Mouse (Mus musculus) liver, embryonic 15.5 days (tissue): ENCODE results near the gene Snx21. TPM values are rescaled to one million over a fixed set of nuclear protein-coding genes. Genes with fewer than 3 reads are reported as not detected.
A peak's percentile ranks its signal among the peaks of the same experiment; 100 is the strongest.

ENCODE experiments used
- ATAC-seq: fragments of 200-750 bp; cut with Nextera tagmentation; 2 replicates; pipeline ENCODE4 v1.8.0; 2017; ENCODE audit warnings: moderate number of reproducible peaks, mild to moderate bottlenecking, moderate library complexity; ENCODE audit not compliant: insufficient read depth
- H3K27ac ChIP-seq: fragments of 300-500 bp; sonication (generic); replicated peaks from 2 replicates; pipeline ENCODE4 v1.5.1; 2015; ENCODE audit warnings: mild to moderate bottlenecking, inconsistent platforms
- H3K27me3 ChIP-seq: fragments of 300-500 bp; sonication (generic); 2 replicates; pipeline ENCODE4 v1.6.1; 2015; ENCODE audit warnings: mild to moderate bottlenecking, inconsistent platforms
- H3K36me3 ChIP-seq: fragments of 300-500 bp; sonication (generic); replicated peaks from 2 replicates; pipeline ENCODE4 v1.6.1; 2015; ENCODE audit warnings: moderate library complexity, mild to moderate bottlenecking, inconsistent platforms
- H3K4me1 ChIP-seq: fragments of 300-500 bp; sonication (generic); replicated peaks from 2 replicates; pipeline ENCODE4 v1.6.1; 2015; ENCODE audit warnings: inconsistent platforms
- H3K4me2 ChIP-seq: fragments of 300-500 bp; sonication (generic); 2 replicates; pipeline ENCODE4 v1.6.1; 2015; ENCODE audit warnings: moderate library complexity, mild to moderate bottlenecking, inconsistent platforms
- H3K4me3 ChIP-seq: fragments of 300-500 bp; sonication (generic); replicated peaks from 2 replicates; pipeline ENCODE4 v1.5.1; 2015; ENCODE audit warnings: mild to moderate bottlenecking, inconsistent platforms
- H3K9ac ChIP-seq: fragments of 300-500 bp; sonication (generic); 2 replicates; pipeline ENCODE4 v1.6.1; 2015; ENCODE audit warnings: moderate library complexity, mild to moderate bottlenecking, inconsistent platforms
- H3K9me3 ChIP-seq: fragments of 300-500 bp; sonication (generic); replicated peaks from 2 replicates; pipeline ENCODE4 v1.6.1; 2016; ENCODE audit warnings: inconsistent platforms
- WGBS: fragments of 180-500 bp; shearing (Covaris S2); methylation state at CpG from one replicate; pipeline ENCODE4 v1.1.7; 2015; ENCODE audit warnings: mixed read lengths; ENCODE audit not compliant: insufficient replicate concordance; 5-methylcytosine and 5-hydroxymethylcytosine counted together
- polyA plus RNA-seq: library from polyadenylated mRNA; unstranded; fragments of >200 nt; fragmentation: Nextera tagmentation; extraction: Ambion mirVana; gene quantifications from 2 replicates; pipeline ENCODE4 v1.2.1, GENCODE M21; 2015

Gene Snx21
- polyA plus RNA-seq, 1 experiment from 2014 or later, result 5.6 TPM

DNA sequence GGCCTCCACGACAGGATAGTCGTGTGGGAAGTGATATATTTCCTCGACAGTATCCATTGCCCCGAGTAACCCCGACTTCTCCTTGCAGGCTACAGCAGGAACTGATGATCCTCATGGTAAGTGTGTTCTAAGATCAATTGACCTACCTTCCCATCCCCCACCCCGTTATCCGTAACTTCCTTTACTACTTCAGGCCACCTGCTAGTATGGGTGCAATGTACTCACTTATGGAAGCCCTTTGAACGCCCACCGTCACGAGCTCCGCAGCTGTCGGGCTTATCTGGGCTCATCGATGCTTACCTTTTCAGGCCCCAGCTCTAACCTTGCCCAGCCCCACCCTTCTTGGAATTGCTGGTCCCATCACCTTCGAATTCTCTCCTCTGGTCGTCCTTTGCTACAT is 15.3 kb upstream of the Snx21 start:
- Histone ChIP-seq H3K9ac (peak overlapping the region; percentile 98), H3K36me3 (peaks cover 67% of the 10 kb centered on the region), H3K9me3 (no peaks in the 10 kb centered on the region), H3K4me3 (peak overlapping the region; percentile 93), H3K4me2 (peak overlapping the region; percentile 82), H3K27me3 (0 out of 2 replicates have a peak, but pooled peaks cover 4% of the 10 kb centered on the region), H3K4me1 (peaks cover 69% of the 10 kb centered on the region), H3K27ac (peak overlapping the region; percentile 94)
- peak; percentile 6; the same call in 1 of the 2 replicates for ATAC-seq
- 1% methylated on average over 15 of the region's 15 CpGs for WGBS

DNA sequence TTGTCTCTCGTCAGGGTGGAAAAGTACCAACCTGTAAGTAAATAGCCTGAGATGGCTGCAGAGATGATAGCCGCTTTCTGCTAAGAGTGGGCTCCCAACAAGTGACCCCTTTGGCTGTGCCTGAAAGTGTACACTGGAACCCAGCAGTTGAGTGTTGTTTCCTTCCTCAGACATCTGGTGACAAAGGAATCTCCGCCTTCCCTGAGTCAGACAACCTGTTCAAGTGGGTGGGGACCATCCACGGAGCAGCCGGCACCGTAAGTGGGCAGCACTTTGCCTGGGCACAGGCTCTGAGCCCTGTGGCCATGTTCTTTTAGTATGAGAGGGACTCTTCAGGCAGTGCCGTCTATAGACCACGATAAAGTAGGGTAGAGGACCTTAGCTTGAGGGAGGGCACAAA is 14.5 kb upstream of the Snx21 start:
- H3K4me2 ChIP-seq, result peak overlapping the region; percentile 82
- peaks cover 7% of the 10 kb centered on the region; the same call in 1 of the 2 replicates for H3K27me3 ChIP-seq
- peaks cover 67% of the 10 kb centered on the region for H3K4me1 ChIP-seq
- peak overlapping the region; percentile 93 for H3K4me3 ChIP-seq
- H3K9me3 ChIP-seq, result no peaks in the 10 kb centered on the region
- 54% methylated on average over 8 of the region's 8 CpGs for WGBS
- H3K27ac ChIP-seq, result peak overlapping the region; percentile 94
- ATAC-seq, result no peak
- H3K9ac ChIP-seq, result peak overlapping the region; percentile 98
- H3K36me3 ChIP-seq, result peaks cover 58% of the 10 kb centered on the region

GRCm38 (mm10) chr2:164773229-164773988 is 12.2 kb upstream of the Snx21 start:
- Histone ChIP-seq H3K27me3 (peaks cover 30% of the 10 kb centered on the region), H3K36me3 (peaks cover 36% of the 10 kb centered on the region), H3K4me1 (peaks cover 56% of the 10 kb centered on the region), H3K9me3 (no peaks in the 10 kb centered on the region), H3K9ac (peak overlapping the region; percentile 53), H3K4me2 (peak overlapping the region; percentile 82), H3K27ac (peak overlapping the region; percentile 94), H3K4me3 (peak overlapping the region; percentile 93)
- 61% methylated on average over 14 of the region's 14 CpGs for WGBS
- no peak for ATAC-seq

DNA sequence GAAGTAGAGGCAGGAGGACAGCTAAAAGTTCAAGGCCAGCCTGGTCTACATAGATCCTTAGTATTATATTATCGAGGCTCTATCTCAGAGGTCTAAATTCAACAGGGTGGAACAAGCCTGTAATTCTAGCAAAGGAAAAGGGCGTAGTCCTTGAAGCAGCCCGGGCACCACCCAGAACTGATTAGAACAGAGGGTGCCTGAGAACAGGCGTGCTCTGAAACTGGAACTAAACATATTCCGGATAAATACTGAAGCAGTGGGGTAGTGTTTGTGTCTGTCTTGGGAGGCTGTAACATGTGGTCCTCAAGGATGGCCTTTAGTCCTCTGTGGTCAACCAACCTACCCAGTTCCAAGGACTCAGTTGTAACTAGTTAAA is 11.6 kb upstream of the Snx21 start:
- Histone ChIP-seq H3K27me3 (peaks cover 36% of the 10 kb centered on the region), H3K4me3 (peak overlapping the region; percentile 93), H3K9ac (peak overlapping the region; percentile 53), H3K27ac (peak overlapping the region; percentile 94), H3K4me2 (peak overlapping the region; percentile 82), H3K36me3 (peaks cover 35% of the 10 kb centered on the region), H3K9me3 (no peaks in the 10 kb centered on the region), H3K4me1 (peaks cover 52% of the 10 kb centered on the region)
- peak; percentile 43 for ATAC-seq
- WGBS, result 12% methylated on average over 5 of the region's 5 CpGs

GRCm38 (mm10) chr2:164776130-164776529 is 9.5 kb upstream of the Snx21 start:
- ATAC-seq, result no peak
- no peaks in the 10 kb centered on the region for H3K9me3 ChIP-seq
- no peak overlapping the region for H3K4me3 ChIP-seq
- peaks cover 27% of the 10 kb centered on the region for H3K36me3 ChIP-seq
- peaks cover 40% of the 10 kb centered on the region for H3K4me1 ChIP-seq
- WGBS, result 77% methylated on average over 6 of the region's 6 CpGs
- no peak overlapping the region for H3K4me2 ChIP-seq
- peaks cover 55% of the 10 kb centered on the region for H3K27me3 ChIP-seq
- H3K27ac ChIP-seq, result no peak overlapping the region
- no peak overlapping the region for H3K9ac ChIP-seq

GRCm38 (mm10) chr2:164776801-164777200 is 8.8 kb upstream of the Snx21 start:
- no peaks in the 10 kb centered on the region for H3K9me3 ChIP-seq
- H3K4me2 ChIP-seq, result no peak overlapping the region
- WGBS, result 55% methylated on average over 17 of the region's 17 CpGs
- H3K27me3 ChIP-seq, result peaks cover 57% of the 10 kb centered on the region
- H3K4me1 ChIP-seq, result peaks cover 34% of the 10 kb centered on the region
- no peak for ATAC-seq
- H3K9ac ChIP-seq, result no peak overlapping the region
- no peak overlapping the region for H3K4me3 ChIP-seq
- no peak overlapping the region for H3K27ac ChIP-seq
- peaks cover 20% of the 10 kb centered on the region for H3K36me3 ChIP-seq

DNA sequence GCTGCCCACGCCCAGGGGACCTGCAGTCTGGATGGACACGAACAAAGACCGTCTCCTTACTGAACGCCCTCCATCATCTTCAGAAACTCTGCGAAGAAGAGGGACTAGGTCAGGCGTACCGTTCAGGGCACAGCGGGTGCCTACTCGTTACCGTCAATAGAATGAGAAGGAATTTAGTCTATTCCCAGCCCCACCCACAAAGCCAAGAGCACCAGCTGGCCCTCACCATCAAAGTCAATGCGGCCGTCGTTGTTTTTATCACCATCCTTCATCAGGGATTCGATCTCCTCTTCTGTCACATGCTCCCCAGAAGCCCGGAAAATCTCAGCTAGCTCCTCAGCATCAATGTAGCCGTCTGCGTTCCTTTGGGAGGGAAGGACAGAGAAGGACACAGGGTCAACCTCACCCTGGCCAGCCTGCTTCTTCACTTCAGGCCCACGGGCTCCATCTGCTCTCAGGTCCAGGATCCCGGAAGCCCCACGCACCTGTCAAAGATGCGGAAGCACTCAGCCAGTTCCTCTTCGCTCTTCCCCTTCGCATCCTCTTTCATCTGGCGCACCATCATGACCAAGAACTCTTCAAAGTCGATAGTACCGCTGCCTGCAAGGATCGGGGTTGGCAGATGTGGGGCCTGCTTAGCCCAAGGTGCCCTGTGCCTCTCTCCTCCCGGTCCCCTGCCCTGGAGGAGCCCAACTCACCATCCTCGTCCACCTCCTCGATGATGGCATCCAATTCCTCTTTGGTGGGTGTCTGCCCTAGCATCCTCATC is 8.2 kb upstream of the Snx21 start:
- Histone ChIP-seq H3K4me1 (peaks cover 28% of the 10 kb centered on the region), H3K9me3 (no peaks in the 10 kb centered on the region), H3K36me3 (peaks cover 14% of the 10 kb centered on the region), H3K4me3 (no peak overlapping the region), H3K27me3 (peaks cover 58% of the 10 kb centered on the region), H3K27ac (no peak overlapping the region), H3K4me2 (no peak overlapping the region), H3K9ac (no peak overlapping the region)
- 69% methylated on average over 30 of the region's 30 CpGs for WGBS
- ATAC-seq, result no peak

- 82% methylated on average over 11 of the region's 11 CpGs for WGBS
- no peak overlapping the region for H3K9ac ChIP-seq
- H3K27ac ChIP-seq, result no peak overlapping the region
Observed at GRCm38 (mm10) chr2:164778015-164778287, 7.7 kb upstream of the Snx21 start.

GRCm38 (mm10) chr2:164778809-164779208 is 6.8 kb upstream of the Snx21 start:
- H3K27me3 ChIP-seq, result peaks cover 66% of the 10 kb centered on the region
- H3K36me3 ChIP-seq, result 0 out of 2 replicates have a peak, but pooled peaks cover under 1% of the 10 kb centered on the region
- ATAC-seq, result no peak
- WGBS, result 73% methylated on average over 7 of the region's 7 CpGs
- H3K9me3 ChIP-seq, result no peaks in the 10 kb centered on the region
- H3K4me3 ChIP-seq, result no peak overlapping the region
- H3K27ac ChIP-seq, result no peak overlapping the region
- H3K4me2 ChIP-seq, result no peak overlapping the region
- H3K4me1 ChIP-seq, result peaks cover 14% of the 10 kb centered on the region
- H3K9ac ChIP-seq, result no peak overlapping the region

More at GRCm38 (mm10) chr2:164778015-164778287, 7.7 kb upstream of the Snx21 start:
- Histone ChIP-seq H3K27me3 (peaks cover 62% of the 10 kb centered on the region), H3K4me2 (no peak overlapping the region), H3K4me3 (no peak overlapping the region), H3K36me3 (peaks cover 9% of the 10 kb centered on the region), H3K4me1 (peaks cover 22% of the 10 kb centered on the region), H3K9me3 (no peaks in the 10 kb centered on the region)
- no peak for ATAC-seq

GRCm38 (mm10) chr2:164779481-164780086 is 6.0 kb upstream of the Snx21 start, which contains the start of gene Tnnc2:
TSS of gene Tnnc2 (minus strand) at chr2:164779967.
- H3K36me3 ChIP-seq, result no peaks in the 10 kb centered on the region
- WGBS, result 71% methylated on average over 8 of the region's 8 CpGs
- no peak for ATAC-seq

DNA sequence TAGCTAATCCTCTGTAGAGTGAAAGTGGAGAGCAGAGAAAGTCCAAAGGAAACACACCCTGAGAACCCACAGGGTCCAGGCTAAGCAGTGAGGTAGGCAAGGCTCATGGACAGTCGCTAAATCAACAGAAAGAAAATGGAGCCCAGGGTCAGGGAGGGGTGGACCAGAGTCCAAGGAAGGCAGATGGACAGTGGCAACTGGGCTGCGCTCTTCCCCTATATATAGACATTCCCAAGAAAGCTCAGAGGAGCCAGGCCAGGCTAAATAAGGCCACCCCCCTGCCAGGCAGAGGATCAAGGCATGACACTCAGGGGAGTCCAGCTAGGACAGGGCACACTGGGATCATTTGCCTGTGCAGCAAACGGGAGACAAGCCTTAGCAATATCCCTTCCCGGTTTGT is 3.7 kb upstream of the Snx21 start:
- H3K4me1 ChIP-seq, result peaks cover 29% of the 10 kb centered on the region
- WGBS, result 61% methylated on average over 4 of the region's 4 CpGs

More at GRCm38 (mm10) chr2:164779481-164780086, 6.0 kb upstream of the Snx21 start, which contains the start of gene Tnnc2:
- Histone ChIP-seq H3K9ac (no peak within 1 kb of the TSS), H3K4me1 (peaks cover 12% of the 10 kb centered on the region), H3K27ac (no peak within 1 kb of the TSS), H3K27me3 (peaks cover 72% of the 10 kb centered on the region), H3K4me2 (no peak within 1 kb of the TSS), H3K9me3 (no peaks in the 10 kb centered on the region), H3K4me3 (no peak within 1 kb of the TSS)

More for the DNA sequence above, 3.7 kb upstream of the Snx21 start:
- H3K4me2 ChIP-seq, result no peak overlapping the region
- H3K4me3 ChIP-seq, result no peak overlapping the region
- H3K27me3 ChIP-seq, result peaks cover 79% of the 10 kb centered on the region
- H3K9ac ChIP-seq, result no peak overlapping the region
- no peak for ATAC-seq
- no peaks in the 10 kb centered on the region for H3K9me3 ChIP-seq
- H3K36me3 ChIP-seq, result no peaks in the 10 kb centered on the region
- no peak overlapping the region for H3K27ac ChIP-seq
